Mouse (Mus musculus) olfactory bulb, adult 2 months (tissue): ENCODE measurements around the gene Il13ra1.

Experiments
- CTCF ChIP-seq: fragments of 200-500 bp; IDR thresholded peaks from 2 replicates; pipeline ENCODE4 v1.5.1; 2012; ENCODE audit warnings: low read depth, mild to moderate bottlenecking, low read length, moderate library complexity; ENCODE audit not compliant: insufficient read depth
- POLR2A ChIP-seq: fragments of 200-500 bp; IDR thresholded peaks from 2 replicates; pipeline ENCODE4 v1.6.1; 2012; ENCODE audit warnings: mild to moderate bottlenecking, low read depth, low read length, moderate library complexity; ENCODE audit not compliant: insufficient read depth

GRCm38 (mm10) chrX:36146746-36147145 is 34.8 kb downstream of the Il13ra1 start:
- TF ChIP-seq POLR2A (no peak), CTCF (no peak)
